In the genomic region with DNA sequence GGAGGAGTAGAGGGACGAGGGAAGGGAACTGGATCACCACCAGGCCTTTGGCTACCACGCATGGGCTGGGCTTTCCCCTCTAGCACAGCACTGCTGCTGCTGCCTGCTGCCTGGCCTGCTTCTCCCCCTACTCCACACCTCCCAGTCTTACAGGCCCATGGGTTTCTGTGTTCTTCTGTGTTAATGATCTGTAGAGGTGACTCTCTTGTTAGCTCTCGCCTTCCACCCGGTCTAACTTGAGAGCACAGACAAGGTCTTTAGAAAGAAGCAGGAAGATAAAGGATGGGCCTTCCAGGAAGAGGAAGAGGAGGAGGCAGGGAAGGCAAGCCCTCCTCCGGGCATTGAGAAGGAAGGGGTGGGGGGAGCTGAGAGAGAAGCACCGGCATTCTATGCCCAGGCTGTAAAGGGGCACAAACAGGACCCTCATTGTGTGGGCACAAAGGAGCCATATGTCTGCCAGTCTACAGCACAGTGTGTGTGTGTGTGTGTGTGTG, we compare ENCODE assay signal across 8 mouse cellular contexts. TPM values are rescaled to one million over a fixed set of nuclear protein-coding genes. Genes with fewer than 3 reads are reported as not detected.
A peak's percentile ranks its signal among the peaks of the same experiment; 100 is the strongest.
DNase-seq lines count a peak whose midpoint lies in the region; ATAC-seq and TF ChIP-seq lines count a peak whose summit lies in the region.
"Had no signal": no experiment of that assay in that cellular context is flagged by ENCODE, and none has a peak within 500 bp of the region (broad histone marks: within the 10 kb centered on the region; RNA-seq: fewer than 3 reads in every experiment).

No protein-coding gene starts in this region.

- peak; percentile 19; the same call in 1 of the 2 replicates for ATAC-seq in lung, embryonic 14.5 days (ENCODE audit: insufficient read depth)
- ATAC-seq in forebrain, embryonic 12.5 days (ENCODE audit: low FRiP score): peak; percentile 89
- ATAC-seq in kidney, postnatal 0 days (replicated peaks; ENCODE audit: low FRiP score, low read depth): peak; percentile 77
- ATAC-seq in neural tube, embryonic 14.5 days (ENCODE audit: low read depth): peak; percentile 83
- ATAC-seq in megakaryocyte progenitor cell, adult 5-6 weeks (replicated peaks; ENCODE audit: poor library complexity): no peak

- H3K27me3 ChIP-seq in lung, embryonic 14.5 days (ENCODE audit: insufficient read depth, low read length): peaks cover 14% of the 10 kb centered on the region
- peaks cover 16% of the 10 kb centered on the region for H3K27me3 ChIP-seq in forebrain, embryonic 12.5 days
- H3K27me3 ChIP-seq in kidney, postnatal 0 days (ENCODE audit: insufficient read depth, low read length): peaks cover 6% of the 10 kb centered on the region; the same call in 1 of the 2 replicates
- no peaks in the 10 kb centered on the region for H3K27me3 ChIP-seq in neural tube, embryonic 14.5 days (ENCODE audit: control insufficient read depth, insufficient read depth, low read length)

- H3K4me3 ChIP-seq in lung, embryonic 14.5 days (ENCODE audit: low read depth, low read length): peak overlapping the region; percentile 8; the same call in 1 of the 2 replicates
- H3K4me3 ChIP-seq in forebrain, embryonic 12.5 days (replicated peaks): no peak overlapping the region
- H3K4me3 ChIP-seq in kidney, postnatal 0 days (replicated peaks; ENCODE audit: low read depth, low read length): no peak overlapping the region
- H3K4me3 ChIP-seq in neural tube, embryonic 14.5 days (ENCODE audit: low read depth, low read length): no peak overlapping the region
- H3K4me3 ChIP-seq: left cerebral cortex, adult 2 months had no signal

- peak overlapping the region; percentile 44 for H3K4me2 ChIP-seq in lung, embryonic 14.5 days
- peak overlapping the region; percentile 31 for H3K4me2 ChIP-seq in forebrain, embryonic 12.5 days
- peak overlapping the region; percentile 30 for H3K4me2 ChIP-seq in kidney, postnatal 0 days (ENCODE audit: low read length)
- peak overlapping the region; percentile 21 for H3K4me2 ChIP-seq in neural tube, embryonic 14.5 days (ENCODE audit: low read depth, low read length)

- TF ChIP-seq CTCF in lung, embryonic 14.5 days (IDR thresholded peaks at IDR 0.05; ENCODE audit: low read depth): no peak
- no peak for TF ChIP-seq CTCF in kidney, postnatal 0 days (IDR thresholded peaks at IDR 0.05; ENCODE audit: low read depth)

- H3K27ac ChIP-seq in lung, embryonic 14.5 days (ENCODE audit: low read depth): no peak overlapping the region; the same call in 1 of the 2 replicates
- H3K27ac ChIP-seq in forebrain, embryonic 12.5 days: peak overlapping the region; percentile 88
- peak overlapping the region; percentile 58 for H3K27ac ChIP-seq in kidney, postnatal 0 days
- H3K27ac ChIP-seq in neural tube, embryonic 14.5 days (ENCODE audit: low read depth, low read length): peak overlapping the region; percentile 91
- H3K27ac ChIP-seq: left cerebral cortex, adult 2 months had no signal

- H3K36me3 ChIP-seq in lung, embryonic 14.5 days (ENCODE audit: insufficient read depth): no peaks in the 10 kb centered on the region
- H3K36me3 ChIP-seq in forebrain, embryonic 12.5 days (replicated peaks): 0 out of 2 replicates have a peak, but pooled peaks cover 4% of the 10 kb centered on the region
- no peaks in the 10 kb centered on the region for H3K36me3 ChIP-seq in kidney, postnatal 0 days (ENCODE audit: insufficient read depth, low read length)
- H3K36me3 ChIP-seq in neural tube, embryonic 14.5 days (ENCODE audit: control insufficient read depth, insufficient read depth, low read length): no peaks in the 10 kb centered on the region

- H3K9ac ChIP-seq in lung, embryonic 14.5 days: no peak overlapping the region
- peak overlapping the region; percentile 1; the same call in 1 of the 2 replicates for H3K9ac ChIP-seq in forebrain, embryonic 12.5 days
- H3K9ac ChIP-seq in kidney, postnatal 0 days (ENCODE audit: low read depth, low read length): peak overlapping the region; percentile 10; the same call in 1 of the 2 replicates
- H3K9ac ChIP-seq in neural tube, embryonic 14.5 days (replicated peaks; ENCODE audit: low read depth, low read length): 0 out of 2 replicates have a peak overlapping the region, but pooled peaks have one; percentile 28

- no peaks in the 10 kb centered on the region for H3K9me3 ChIP-seq in lung, embryonic 14.5 days (ENCODE audit: low read depth, low read length)
- H3K9me3 ChIP-seq in forebrain, embryonic 12.5 days: no peaks in the 10 kb centered on the region
- no peaks in the 10 kb centered on the region for H3K9me3 ChIP-seq in kidney, postnatal 0 days (replicated peaks; ENCODE audit: low read length)
- H3K9me3 ChIP-seq in neural tube, embryonic 14.5 days (ENCODE audit: control insufficient read depth, low read length): no peaks in the 10 kb centered on the region

- WGBS in lung, embryonic 14.5 days: 31% methylated on average over 6 of the region's 6 CpGs
- whole genome bisulfite sequencing in forebrain, embryonic 12.5 days: 14% methylated on average over 6 of the region's 6 CpGs
- WGBS in kidney, postnatal 0 days: 21% methylated on average over 5 of the region's 6 CpGs
- 6% methylated on average over 6 of the region's 6 CpGs for WGBS in neural tube, embryonic 14.5 days

- no peaks in the 10 kb centered on the region for H3K4me1 ChIP-seq in lung, embryonic 14.5 days (ENCODE audit: insufficient read depth)
- H3K4me1 ChIP-seq in forebrain, embryonic 12.5 days: peaks cover 48% of the 10 kb centered on the region
- H3K4me1 ChIP-seq in kidney, postnatal 0 days (replicated peaks; ENCODE audit: insufficient read depth, low read length): 0 out of 2 replicates have a peak, but pooled peaks cover 4% of the 10 kb centered on the region
- H3K4me1 ChIP-seq in neural tube, embryonic 14.5 days (ENCODE audit: control insufficient read depth, insufficient read depth, low read length): peaks cover 27% of the 10 kb centered on the region

- no peak for DNase-seq in lung, embryonic 14.5 days
- DNase-seq in lung, adult 18-20 months: no peak
- DNase-seq in kidney, postnatal 0 days (ENCODE audit: low spot score): peak; percentile 53
- DNase-seq in cerebellum, postnatal 14 days: no peak

RNA-seq across cellular contexts. Expression of a gene that starts 9.1 kb away (rescaled TPM):
- not detected in 2 replicates for polyA plus RNA-seq in lung, embryonic 14.5 days (2014; fragmentation: Nextera tagmentation; extraction: Ambion mirVana)
- polyA plus RNA-seq in forebrain, embryonic 12.5 days (2016; fragmentation: Nextera tagmentation; extraction: Ambion mirVana): 9.0 and 9.8 TPM in 2 replicates
- not detected in 2 replicates for polyA plus RNA-seq in kidney, postnatal 0 days (2015; fragmentation: Nextera tagmentation; extraction: Ambion mirVana)
- polyA plus RNA-seq in neural tube, embryonic 14.5 days (2014; fragmentation: Nextera tagmentation; extraction: Ambion mirVana): 3.3 and 3.6 TPM in 2 replicates
- not detected in 2 replicates for total RNA-seq in megakaryocyte progenitor cell, adult 5-6 weeks (2015)
- total RNA-seq in megakaryocyte progenitor cell, adult 5-6 weeks (2017): not detected in 2 replicates

RNA-seq across cellular contexts. Expression of a gene that starts 20.0 kb away (rescaled TPM):
- 17.1 TPM in 2 replicates for polyA plus RNA-seq in lung, embryonic 14.5 days (2014; fragmentation: Nextera tagmentation; extraction: Ambion mirVana)
- polyA plus RNA-seq in forebrain, embryonic 12.5 days (2016; fragmentation: Nextera tagmentation; extraction: Ambion mirVana): 61.9 and 63.2 TPM in 2 replicates
- 13.6 and 13.8 TPM in 2 replicates for polyA plus RNA-seq in kidney, postnatal 0 days (2015; fragmentation: Nextera tagmentation; extraction: Ambion mirVana)
- 50.9 and 52.2 TPM in 2 replicates for polyA plus RNA-seq in neural tube, embryonic 14.5 days (2014; fragmentation: Nextera tagmentation; extraction: Ambion mirVana)
- total RNA-seq in megakaryocyte progenitor cell, adult 5-6 weeks (2015): 1.9 and 3.3 TPM in 2 replicates
- total RNA-seq in megakaryocyte progenitor cell, adult 5-6 weeks (2017): 1.1 and 1.7 TPM in 2 replicates

RNA-seq across cellular contexts. Expression of a gene that starts 34.0 kb away (rescaled TPM):
- 218 and 226 TPM in 2 replicates for polyA plus RNA-seq in lung, embryonic 14.5 days (2014; fragmentation: Nextera tagmentation; extraction: Ambion mirVana)
- polyA plus RNA-seq in forebrain, embryonic 12.5 days (2016; fragmentation: Nextera tagmentation; extraction: Ambion mirVana): 199 and 222 TPM in 2 replicates
- 143 and 163 TPM in 2 replicates for polyA plus RNA-seq in kidney, postnatal 0 days (2015; fragmentation: Nextera tagmentation; extraction: Ambion mirVana)
- 140 and 206 TPM in 2 replicates for polyA plus RNA-seq in neural tube, embryonic 14.5 days (2014; fragmentation: Nextera tagmentation; extraction: Ambion mirVana)
- 146 and 159 TPM in 2 replicates for total RNA-seq in megakaryocyte progenitor cell, adult 5-6 weeks (2015)
- total RNA-seq in megakaryocyte progenitor cell, adult 5-6 weeks (2017): 140 and 152 TPM in 2 replicates

RNA-seq across cellular contexts. Expression of a gene that starts 34.3 kb away (rescaled TPM):
- 131 and 133 TPM in 2 replicates for polyA plus RNA-seq in lung, embryonic 14.5 days (2014; fragmentation: Nextera tagmentation; extraction: Ambion mirVana)
- 107 and 111 TPM in 2 replicates for polyA plus RNA-seq in forebrain, embryonic 12.5 days (2016; fragmentation: Nextera tagmentation; extraction: Ambion mirVana)
- polyA plus RNA-seq in kidney, postnatal 0 days (2015; fragmentation: Nextera tagmentation; extraction: Ambion mirVana): 129 and 135 TPM in 2 replicates
- polyA plus RNA-seq in neural tube, embryonic 14.5 days (2014; fragmentation: Nextera tagmentation; extraction: Ambion mirVana): 115 and 127 TPM in 2 replicates
- total RNA-seq in megakaryocyte progenitor cell, adult 5-6 weeks (2015): 68.0 and 69.0 TPM in 2 replicates
- total RNA-seq in megakaryocyte progenitor cell, adult 5-6 weeks (2017): 26.3 and 35.5 TPM in 2 replicates
